19 mouse cellular contexts compared by ENCODE assay signal in genomic region chr7:55935025-55935424, GRCm38 (mm10). TPM values are rescaled to one million over a fixed set of nuclear protein-coding genes. Genes with fewer than 3 reads are reported as not detected.
A peak's percentile ranks its signal among the peaks of the same experiment; 100 is the strongest.
DNase-seq lines count a peak whose midpoint lies in the region; ATAC-seq lines count a peak whose summit lies in the region.
"Had no signal": no experiment of that assay in that cellular context is flagged by ENCODE, and none has a peak within 500 bp of the region (broad histone marks: within the 10 kb centered on the region; RNA-seq: fewer than 3 reads in every experiment).

No protein-coding gene starts in this region.

- DNase-seq in heart, adult 11 months = peak; percentile 27
- DNase-seq in heart, adult 18-20 months = no peak
- DNase-seq in 3T3-L1 (ENCODE audit: low read depth, low spot score) = peak; percentile 24
- peak; percentile 67 for DNase-seq in yolk sac, embryonic 10.5 days (ENCODE audit: low spot score)
- no peak for DNase-seq in cerebellum, postnatal 14 days
- DNase-seq: adrenal gland, adult 8-10 months; adrenal gland, postnatal 36 days; cerebellum, adult 2 months; cerebellum, postnatal 10 days; gastrocnemius, postnatal 14 days; heart, postnatal 36 days had no signal

- H3K4me2 ChIP-seq in intestine, embryonic 16.5 days (ENCODE audit: low read depth, low read length) = no peak overlapping the region
- no peak overlapping the region for H3K4me2 ChIP-seq in forebrain, embryonic 13.5 days
- H3K4me2 ChIP-seq: embryonic facial prominence, embryonic 12.5 days; heart, embryonic 13.5 days; hindbrain, embryonic 12.5 days had no signal

- no peak overlapping the region for H3K4me3 ChIP-seq in intestine, embryonic 16.5 days (ENCODE audit: low read length)
- no peak overlapping the region for H3K4me3 ChIP-seq in forebrain, embryonic 13.5 days
- H3K4me3 ChIP-seq: embryonic facial prominence, embryonic 12.5 days; heart, embryonic 13.5 days; hindbrain, embryonic 12.5 days had no signal

- WGBS in intestine, embryonic 16.5 days = 85% methylated on average over 2 of the region's 2 CpGs
- 94% methylated on average over 2 of the region's 2 CpGs for WGBS in forebrain, embryonic 13.5 days

- peak; percentile 96 for ATAC-seq in intestine, embryonic 16.5 days
- ATAC-seq in forebrain, embryonic 13.5 days = no peak
- ATAC-seq: forebrain, embryonic 16.5 days; hindbrain, embryonic 16.5 days; inflammation-experienced regulatory T-cells, adult 6 months had no signal

- H3K9ac ChIP-seq in intestine, embryonic 16.5 days (ENCODE audit: low read depth, low read length) = no peak overlapping the region
- H3K9ac ChIP-seq in forebrain, embryonic 13.5 days = no peak overlapping the region
- H3K9ac ChIP-seq: embryonic facial prominence, embryonic 12.5 days; heart, embryonic 13.5 days; hindbrain, embryonic 12.5 days had no signal

- no peaks in the 10 kb centered on the region for H3K4me1 ChIP-seq in intestine, embryonic 16.5 days (ENCODE audit: control insufficient read depth, insufficient read depth, low read length)
- no peaks in the 10 kb centered on the region for H3K4me1 ChIP-seq in forebrain, embryonic 13.5 days
- H3K4me1 ChIP-seq: embryonic facial prominence, embryonic 12.5 days; heart, embryonic 13.5 days; hindbrain, embryonic 12.5 days had no signal

- H3K27ac ChIP-seq in intestine, embryonic 16.5 days (ENCODE audit: low read length) = no peak overlapping the region
- no peak overlapping the region for H3K27ac ChIP-seq in forebrain, embryonic 13.5 days
- H3K27ac ChIP-seq: embryonic facial prominence, embryonic 12.5 days; heart, embryonic 13.5 days; hindbrain, embryonic 12.5 days had no signal

- H3K27me3 ChIP-seq in intestine, embryonic 16.5 days (replicated peaks; ENCODE audit: control insufficient read depth, insufficient read depth, low read length) = no peaks in the 10 kb centered on the region
- H3K27me3 ChIP-seq in forebrain, embryonic 13.5 days = no peaks in the 10 kb centered on the region
- H3K27me3 ChIP-seq: embryonic facial prominence, embryonic 12.5 days; heart, embryonic 13.5 days; hindbrain, embryonic 12.5 days had no signal

- peaks cover 6% of the 10 kb centered on the region; the same call in 1 of the 2 replicates for H3K36me3 ChIP-seq in intestine, embryonic 16.5 days (ENCODE audit: control insufficient read depth, insufficient read depth, low read length)
- peaks cover 29% of the 10 kb centered on the region for H3K36me3 ChIP-seq in forebrain, embryonic 13.5 days (ENCODE audit: poor library complexity, severe bottlenecking)

- H3K9me3 ChIP-seq in intestine, embryonic 16.5 days (ENCODE audit: control insufficient read depth, low read length) = no peaks in the 10 kb centered on the region
- H3K9me3 ChIP-seq in forebrain, embryonic 13.5 days (replicated peaks) = no peaks in the 10 kb centered on the region
- H3K9me3 ChIP-seq: embryonic facial prominence, embryonic 12.5 days; heart, embryonic 13.5 days; hindbrain, embryonic 12.5 days had no signal

RNA-seq across cellular contexts. Expression of gene Nipa2, which starts 27.3 kb away (rescaled TPM):
- 10 to 100 TPM; 38.8 to 40.0 TPM for total RNA-seq in heart, adult 18-20 months (2021)
- 55.9 and 71.0 TPM in 2 replicates for polyA plus RNA-seq in intestine, embryonic 16.5 days (2015; fragmentation: Nextera tagmentation; extraction: Ambion mirVana)
- 39.3 and 41.9 TPM in 2 replicates for polyA plus RNA-seq in forebrain, embryonic 13.5 days (2015; fragmentation: Nextera tagmentation; extraction: Ambion mirVana)

Comparison
In these comparisons a context has a peak if more than half of its experiments do, and no peak if none do; other contexts are left out.
1. DNase-seq: peak in heart, adult 11 months (single experiment), 3T3-L1 (single experiment) and yolk sac, embryonic 10.5 days (single experiment); none in heart, adult 18-20 months (0 of 2) and cerebellum, postnatal 14 days (0 of 2).